Mouse (Mus musculus) kidney, adult 2 months (tissue): Measurements from ENCODE around the gene Basp1.

Source experiments
- CTCF ChIP-seq: fragments of 200-500 bp; conservative IDR thresholded peaks from 2 replicates; pipeline ENCODE4 v1.5.1; 2011; ENCODE audit warnings: low read depth, mild to moderate bottlenecking, control low read depth, low read length, moderate library complexity, mixed read lengths; ENCODE audit not compliant: insufficient read depth, insufficient read length
- POLR2A ChIP-seq: fragments of 200-500 bp; IDR thresholded peaks from one replicate; pipeline ENCODE4 v1.6.1; 2011; ENCODE audit warnings: low read depth, low read length, control low read depth

DNA sequence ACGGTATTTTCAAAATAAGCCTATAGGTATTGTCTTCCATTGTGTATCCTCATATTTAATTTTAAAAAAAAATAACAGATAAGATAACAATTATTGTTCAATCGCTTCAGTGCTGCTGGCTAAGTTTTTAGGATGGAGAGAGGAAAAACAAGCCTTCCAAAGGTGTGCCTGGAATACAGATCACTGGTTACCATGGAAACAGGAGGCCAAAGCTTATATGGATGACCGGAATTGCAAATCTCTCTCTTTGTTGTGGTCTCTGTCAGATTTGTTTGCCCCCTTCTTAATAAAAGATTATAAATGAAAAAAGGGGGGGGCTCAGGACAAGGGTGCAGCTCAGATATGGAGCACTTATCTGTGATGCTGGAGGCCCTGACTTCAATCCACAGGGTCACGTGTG is 2.4 kb upstream of the Basp1 start:
- TF ChIP-seq POLR2A (no peak), CTCF (no peak)
